Mouse (Mus musculus): ENCODE data around the gene Mall.

GRCm38 (mm10) chr2:127735512-127736145, 5.9 kb upstream of the Mall start:
- TF ChIP-seq CTCF (IDR thresholded peaks at IDR 0.05; ENCODE audit: borderline replicate concordance, control insufficient read depth, extremely low read depth, insufficient read depth, low read length, poor library complexity) (no peak), POLR2A (IDR thresholded peaks at IDR 0.05; ENCODE audit: control insufficient read depth, extremely low read depth, insufficient read depth, low read length, poor library complexity) (no peak)
